Mouse (Mus musculus): Measurements from ENCODE around the gene Chst13.

Chst13 gene

DNA sequence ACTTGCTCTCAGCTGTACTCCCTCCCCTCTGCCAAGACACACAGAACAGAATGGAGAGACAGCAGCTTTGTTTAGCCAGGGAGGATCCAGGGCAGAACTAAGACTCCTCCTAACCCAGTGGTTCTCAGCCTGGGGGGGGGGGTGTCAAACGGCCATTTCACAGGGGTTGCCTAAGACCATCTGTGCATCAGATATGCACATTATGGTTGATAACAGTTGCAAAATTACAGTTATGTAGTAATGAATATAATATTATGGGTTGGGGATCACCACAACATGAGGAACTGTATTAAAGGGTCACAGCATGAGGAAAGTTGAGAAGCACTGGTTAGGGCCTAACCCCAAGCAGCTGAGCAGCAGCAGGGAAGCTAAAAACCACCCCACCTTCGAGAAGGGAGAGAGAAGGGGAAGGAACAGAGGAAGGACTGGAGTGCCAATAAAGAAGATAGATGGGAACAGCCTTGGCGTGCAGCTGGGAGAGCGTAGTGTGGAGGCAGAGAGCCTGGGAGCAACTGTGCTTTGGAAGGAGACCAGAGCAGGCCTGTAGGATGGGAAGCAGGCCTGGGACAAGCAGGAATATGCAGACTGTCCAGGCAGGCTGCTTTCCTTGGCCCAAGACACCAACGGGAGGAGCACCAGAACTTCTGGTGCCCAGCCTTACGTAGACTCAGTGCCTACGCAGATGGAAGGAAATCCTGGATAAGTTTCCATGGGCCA lies 5.4 kb downstream of the Chst13 start:
- no peak for DNase-seq

DNA sequence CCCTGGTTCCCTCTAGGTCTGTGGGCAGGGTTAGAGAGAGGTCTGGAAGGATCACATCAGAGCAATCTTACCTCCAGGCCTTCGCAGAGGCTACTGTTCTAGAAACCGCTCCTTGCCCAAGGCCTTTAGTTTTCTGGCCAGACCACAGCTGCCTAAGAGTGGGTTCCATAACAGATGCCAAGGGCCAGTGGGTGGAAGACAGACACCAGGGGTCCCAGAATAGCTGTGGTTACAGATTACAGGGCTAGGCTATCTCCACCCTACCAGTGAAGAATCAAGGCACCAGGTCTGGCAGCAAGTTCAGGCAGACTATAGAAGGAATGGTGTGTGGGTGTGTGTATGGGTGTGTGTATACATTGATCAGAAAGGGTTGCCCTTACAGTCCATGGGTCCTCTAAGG lies 6.0 kb downstream of the Chst13 start:
- DNase-seq = no peak

DNA sequence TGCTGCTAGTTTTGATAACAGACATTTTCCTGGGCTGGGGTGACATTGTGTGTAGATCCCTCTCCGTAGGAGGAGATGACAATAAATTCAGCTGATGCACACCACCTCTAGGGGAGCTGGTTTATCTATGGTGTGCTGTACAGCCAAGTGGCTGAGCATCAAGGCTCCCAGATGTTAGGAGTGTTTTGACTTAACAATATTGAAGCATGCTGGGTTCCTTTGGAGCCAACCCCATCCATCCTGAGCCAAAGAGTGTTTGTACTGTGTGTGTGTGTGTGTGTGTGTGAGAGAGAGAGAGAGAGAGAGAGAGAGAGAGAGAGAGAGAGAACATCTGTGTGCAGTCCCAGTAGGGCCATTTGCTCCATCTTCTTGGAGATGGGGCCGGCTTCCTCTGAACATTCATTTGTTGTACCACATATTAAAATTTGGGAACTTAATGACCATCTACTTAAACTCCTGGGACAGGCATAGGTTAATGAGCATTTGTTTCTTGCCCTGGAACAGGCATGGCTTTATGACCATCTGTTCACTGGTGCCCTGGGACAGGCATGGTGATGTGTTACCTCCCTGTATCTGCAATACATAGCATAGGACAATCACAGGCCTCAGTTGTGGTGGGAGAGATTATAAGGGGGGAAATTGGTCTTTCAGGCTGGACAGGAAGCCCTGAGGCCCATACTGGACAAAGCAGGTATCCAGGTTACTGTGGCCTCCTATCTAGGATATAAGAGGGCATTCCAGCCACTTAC lies 7.3 kb downstream of the Chst13 start:
- no peak for DNase-seq

DNA sequence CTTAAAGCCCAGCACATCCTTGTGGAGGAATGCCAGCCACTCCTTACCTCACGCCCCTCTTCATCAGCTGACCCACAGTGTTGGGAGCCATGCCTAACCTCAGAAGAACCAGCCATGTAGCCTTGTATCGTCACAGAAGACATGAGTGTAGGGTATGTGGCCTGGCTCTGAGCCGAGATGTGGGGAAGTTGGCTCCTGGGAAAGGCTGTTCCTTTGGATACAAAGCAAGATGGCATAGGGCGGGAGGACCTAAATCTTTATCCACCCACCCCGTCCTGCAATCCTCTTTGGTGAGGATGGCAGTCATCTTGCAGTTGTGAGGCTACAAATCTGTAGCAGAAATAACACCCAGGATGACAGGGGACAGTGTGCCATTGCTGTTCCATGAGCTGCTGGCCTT lies 9.0 kb downstream of the Chst13 start:
- no peak for DNase-seq

DNA sequence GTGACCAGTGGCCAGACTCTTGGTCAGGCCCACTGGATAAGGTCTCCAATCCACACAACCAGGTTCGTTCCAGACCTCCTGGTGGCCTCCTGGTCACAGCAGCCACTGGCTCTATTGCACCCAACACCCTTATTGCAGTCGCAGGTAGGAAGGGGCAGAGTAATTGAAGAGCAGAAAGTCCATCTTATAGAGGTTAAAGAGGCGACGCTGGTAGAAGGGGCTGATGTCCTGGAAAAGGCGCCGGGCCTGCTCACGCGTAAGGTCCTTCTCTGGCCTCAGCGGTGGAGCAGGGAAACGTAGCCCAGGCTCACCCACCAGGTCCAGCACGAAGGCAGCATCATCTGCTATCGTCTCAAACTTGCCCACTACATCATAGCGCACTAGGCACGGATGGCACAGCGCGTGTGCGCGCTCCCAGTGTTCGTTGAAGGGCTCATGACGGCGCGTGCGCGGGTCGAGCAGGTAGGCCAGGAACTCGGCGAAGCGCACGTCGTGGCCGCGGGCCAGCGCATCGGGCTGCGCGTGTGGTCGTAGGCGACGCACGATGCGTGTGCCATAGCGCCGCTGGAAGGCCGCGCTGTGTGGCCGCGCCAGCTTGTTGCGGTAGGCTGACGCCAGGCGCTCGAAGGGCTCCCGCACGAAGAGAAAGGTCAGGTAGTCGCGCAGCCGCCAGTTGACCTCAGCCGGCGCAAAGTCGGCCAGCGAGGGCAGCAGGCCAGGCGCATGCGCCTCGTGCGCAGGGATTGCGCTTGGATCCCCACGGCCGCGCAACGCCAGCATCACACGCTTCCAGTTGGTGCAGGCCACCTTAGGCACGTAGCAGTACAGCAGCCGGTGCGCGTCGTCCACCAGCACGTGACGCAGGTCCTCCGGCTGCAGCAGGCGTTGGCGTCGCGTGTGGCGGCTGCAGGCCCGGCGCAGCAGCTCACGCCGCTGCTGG lies 15.9 kb downstream of the Chst13 start:
- DNase-seq = no peak

DNA sequence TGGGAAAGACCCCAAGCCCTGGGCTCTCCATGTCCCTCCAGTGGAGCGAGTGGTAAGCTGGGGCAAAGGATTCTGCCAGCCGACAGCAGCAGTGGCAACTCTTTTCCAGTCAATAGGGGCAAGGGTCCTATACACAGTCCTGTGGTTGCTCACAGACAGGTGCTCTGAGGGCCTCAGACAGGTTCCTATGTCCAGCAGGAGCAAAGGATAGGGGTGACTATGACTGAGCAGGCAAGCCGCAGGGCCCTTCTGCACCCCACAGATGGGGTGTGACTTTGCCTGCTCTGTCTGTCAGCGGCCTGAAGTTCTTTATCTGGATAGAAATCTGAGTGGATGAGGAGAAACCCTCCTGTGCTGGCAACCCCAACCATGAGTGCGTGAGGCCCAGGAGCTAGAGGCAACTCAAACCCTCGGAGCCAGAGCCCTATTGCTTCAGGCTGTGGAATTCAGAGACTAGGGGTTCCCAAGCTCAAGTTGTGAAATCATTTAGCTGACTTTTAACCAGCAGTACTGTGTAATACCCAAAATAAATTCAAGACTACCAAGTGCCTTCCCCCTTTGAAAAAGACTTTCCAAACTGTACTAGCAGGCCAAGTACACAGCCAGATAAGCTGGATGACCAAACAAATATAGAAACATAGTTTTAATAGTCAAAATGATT lies 18.5 kb downstream of the Chst13 start:
- DNase-seq = no peak

DNA sequence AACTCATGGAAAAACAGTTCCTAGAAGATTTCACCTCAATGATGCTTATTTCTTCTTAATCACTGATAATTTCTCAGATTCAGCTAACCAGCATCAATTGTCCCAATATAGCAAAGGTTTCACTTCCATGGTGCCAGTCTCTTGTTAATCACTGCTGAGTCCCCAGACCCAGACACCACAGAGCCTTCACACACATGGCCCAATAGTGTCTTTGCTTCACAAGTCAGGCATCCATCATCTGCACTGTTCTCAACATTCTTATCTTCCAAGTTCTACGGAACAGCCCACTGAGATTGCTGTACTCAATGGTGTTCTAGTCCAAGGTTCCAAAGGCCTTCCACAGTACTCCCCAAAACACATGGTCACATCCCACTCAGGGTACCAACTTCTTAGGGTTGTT lies 24.1 kb downstream of the Chst13 start, which contains the start of gene BC048671:
BC048671 (plus strand) TSS at position 301 of the 400 bp plus-strand sequence.
- DNase-seq = no peak

DNA sequence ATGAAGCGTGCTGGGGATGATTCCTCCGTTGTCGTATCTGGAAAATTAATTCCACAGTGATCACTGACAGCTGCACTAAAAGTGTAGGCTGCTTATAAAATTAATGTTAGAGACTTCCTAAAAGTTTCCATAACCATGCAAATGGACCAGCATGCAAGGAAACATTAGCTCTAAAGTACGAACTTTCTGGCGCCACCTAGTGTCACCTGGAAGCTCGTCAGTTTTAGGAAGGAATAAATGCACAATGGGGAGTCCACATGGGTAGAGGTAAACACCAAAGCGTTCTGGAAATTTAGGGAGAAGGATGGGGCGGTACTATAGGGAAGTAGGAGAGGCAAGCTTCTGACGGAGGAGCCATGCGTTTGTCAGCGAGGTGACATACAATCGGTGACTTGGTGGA lies 36.7 kb downstream of the Chst13 start:
- DNase-seq = no peak
